Comparison of ENCODE assay signal across 15 mouse cellular contexts in the genomic region with DNA sequence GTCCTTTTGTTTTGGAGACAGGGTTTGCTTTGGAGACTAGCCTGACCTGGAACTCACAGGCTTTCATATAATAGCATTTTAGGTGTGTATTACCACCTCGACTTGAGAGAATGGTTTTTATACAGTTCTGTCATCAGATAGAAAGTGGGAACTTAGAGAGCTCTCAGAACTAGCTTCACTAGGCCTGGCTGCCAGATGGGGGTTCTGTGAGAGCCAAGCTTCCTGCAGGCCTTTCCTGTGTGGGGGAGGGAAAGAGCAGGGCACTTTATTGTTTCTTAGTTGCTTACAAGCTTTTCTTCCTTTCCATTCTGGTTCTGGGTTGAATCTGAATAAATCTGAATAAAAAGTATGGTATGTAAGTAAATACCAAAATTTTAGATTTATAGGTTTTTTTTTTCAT. TPM values are rescaled to one million over a fixed set of nuclear protein-coding genes. Genes with fewer than 3 reads are reported as not detected.
A peak's percentile ranks its signal among the peaks of the same experiment; 100 is the strongest.
DNase-seq lines count a peak whose midpoint lies in the region; ATAC-seq and TF ChIP-seq lines count a peak whose summit lies in the region.
"Had no signal": no experiment of that assay in that cellular context is flagged by ENCODE, and none has a peak within 500 bp of the region (broad histone marks: within the 10 kb centered on the region; RNA-seq: fewer than 3 reads in every experiment).

No protein-coding gene starts in this region.

- no peaks in the 10 kb centered on the region for H3K9me3 ChIP-seq in heart, embryonic 12.5 days (replicated peaks)
- no peaks in the 10 kb centered on the region for H3K9me3 ChIP-seq in liver, postnatal 0 days (ENCODE audit: low read length)
- H3K9me3 ChIP-seq in liver, embryonic 12.5 days (replicated peaks) = no peaks in the 10 kb centered on the region
- H3K9me3 ChIP-seq: embryonic facial prominence, embryonic 15.5 days; hindbrain, embryonic 13.5 days; limb, embryonic 15.5 days had no signal

- no peak overlapping the region for H3K4me3 ChIP-seq in heart, embryonic 12.5 days
- no peak overlapping the region for H3K4me3 ChIP-seq in liver, postnatal 0 days (ENCODE audit: low read depth, low read length)
- H3K4me3 ChIP-seq in liver, embryonic 12.5 days = no peak overlapping the region
- H3K4me3 ChIP-seq: embryonic facial prominence, embryonic 15.5 days; hindbrain, embryonic 13.5 days; limb, embryonic 15.5 days had no signal

- no peak for TF ChIP-seq EP300 in liver, postnatal 0 days (IDR thresholded peaks at IDR 0.05; ENCODE audit: low read depth)

- no peak overlapping the region for H3K4me2 ChIP-seq in heart, embryonic 12.5 days
- no peak overlapping the region for H3K4me2 ChIP-seq in liver, postnatal 0 days (ENCODE audit: low read depth, low read length)
- H3K4me2 ChIP-seq in liver, embryonic 12.5 days = no peak overlapping the region
- H3K4me2 ChIP-seq: embryonic facial prominence, embryonic 15.5 days; hindbrain, embryonic 13.5 days; limb, embryonic 15.5 days had no signal

- peaks cover 11% of the 10 kb centered on the region for H3K36me3 ChIP-seq in heart, embryonic 12.5 days
- H3K36me3 ChIP-seq in liver, postnatal 0 days (replicated peaks; ENCODE audit: insufficient read depth, low read length) = peaks cover 5% of the 10 kb centered on the region; the same call in 1 of the 2 replicates
- peaks cover 15% of the 10 kb centered on the region; the same call in 1 of the 2 replicates for H3K36me3 ChIP-seq in liver, embryonic 12.5 days

- H3K9ac ChIP-seq in heart, embryonic 12.5 days = no peak overlapping the region
- no peak overlapping the region for H3K9ac ChIP-seq in liver, postnatal 0 days (replicated peaks)
- H3K9ac ChIP-seq in liver, embryonic 12.5 days = no peak overlapping the region
- H3K9ac ChIP-seq: embryonic facial prominence, embryonic 15.5 days; hindbrain, embryonic 13.5 days; limb, embryonic 15.5 days had no signal

- WGBS in heart, embryonic 12.5 days = 26% methylated on average over 1 of the region's 1 CpGs
- WGBS in liver, postnatal 0 days (ENCODE audit: insufficient replicate concordance) = 38% methylated on average over 1 of the region's 1 CpGs
- 18% methylated on average over 1 of the region's 1 CpGs for WGBS in liver, embryonic 12.5 days (ENCODE audit: insufficient replicate concordance)

- no peak overlapping the region for H3K27ac ChIP-seq in heart, embryonic 12.5 days (ENCODE audit: poor library complexity, severe bottlenecking)
- 0 out of 2 replicates have a peak overlapping the region, but pooled peaks have one; percentile 12 for H3K27ac ChIP-seq in liver, postnatal 0 days (ENCODE audit: low read depth)
- H3K27ac ChIP-seq in liver, embryonic 12.5 days = no peak overlapping the region
- H3K27ac ChIP-seq: embryonic facial prominence, embryonic 15.5 days; hindbrain, embryonic 13.5 days; limb, embryonic 15.5 days had no signal

- no peaks in the 10 kb centered on the region for H3K27me3 ChIP-seq in heart, embryonic 12.5 days (replicated peaks)
- no peaks in the 10 kb centered on the region for H3K27me3 ChIP-seq in liver, postnatal 0 days (ENCODE audit: insufficient read depth, low read length)
- H3K27me3 ChIP-seq in liver, embryonic 12.5 days (replicated peaks) = no peaks in the 10 kb centered on the region
- H3K27me3 ChIP-seq: embryonic facial prominence, embryonic 15.5 days; hindbrain, embryonic 13.5 days; limb, embryonic 15.5 days had no signal

- ATAC-seq in heart, embryonic 12.5 days (ENCODE audit: insufficient number of reproducible peaks, low FRiP score) = no peak
- no peak for ATAC-seq in liver, postnatal 0 days
- ATAC-seq in liver, embryonic 12.5 days = no peak
- ATAC-seq: forebrain, embryonic 14.5 days had no signal

- no peaks in the 10 kb centered on the region for H3K4me1 ChIP-seq in heart, embryonic 12.5 days (replicated peaks)
- no peaks in the 10 kb centered on the region; the same call in 1 of the 2 replicates for H3K4me1 ChIP-seq in liver, postnatal 0 days (ENCODE audit: insufficient read depth)
- H3K4me1 ChIP-seq in liver, embryonic 12.5 days = peaks cover 19% of the 10 kb centered on the region

- peak; percentile 89 for DNase-seq in heart, adult 11 months
- DNase-seq in liver, postnatal 0 days = no peak
- peak; percentile 48 for DNase-seq in brain, adult 2 months (ENCODE audit: low read depth, low spot score)
- peak; percentile 20 for DNase-seq in heart, postnatal 4 days
- DNase-seq in gastrocnemius, postnatal 14 days = no peak
- DNase-seq in thymus, postnatal 0 days (ENCODE audit: low spot score) = no peak
- DNase-seq: cerebellum, adult 9-10 months; kidney, adult 11 months; thymus, postnatal 25 days had no signal

- TF ChIP-seq CTCF in liver, postnatal 0 days (IDR thresholded peaks at IDR 0.05; ENCODE audit: low read depth) = no peak

- intact Hi-C loops in gastrocnemius, postnatal 14 days (cut with DNase I; ENCODE audit: low total_unique reads) = no loop called here

RNA-seq across cellular contexts. Expression of a gene that starts 54.0 kb away (rescaled TPM):
- 24.8 and 25.4 TPM in 2 replicates for polyA plus RNA-seq in heart, embryonic 12.5 days (2016; fragmentation: Nextera tagmentation; extraction: Ambion mirVana)
- 26.6 and 26.7 TPM in 2 replicates for polyA plus RNA-seq in liver, postnatal 0 days (2015; fragmentation: Nextera tagmentation; extraction: Ambion mirVana)
- 22.2 and 26.9 TPM in 2 replicates for polyA plus RNA-seq in liver, embryonic 12.5 days (2016; fragmentation: Nextera tagmentation; extraction: Ambion mirVana)
- total RNA-seq in heart, postnatal 4 days (2021) = 10 to 100 TPM; 15.6 to 15.7 TPM
- 10 to 100 TPM in 1 of 2 experiments, 1 to 10 TPM in 1; 9.2 to 10.6 TPM for total RNA-seq in gastrocnemius, postnatal 14 days (2021)
- 49.7 and 54.7 TPM in 2 replicates for polyA plus RNA-seq in thymus, postnatal 0 days (2015; fragmentation: Nextera tagmentation; extraction: Ambion mirVana)

Comparison
In these comparisons a context has a peak if more than half of its experiments do, and no peak if none do; other contexts are left out.
1. DNase-seq: peak in heart, adult 11 months (single experiment), brain, adult 2 months (single experiment) and heart, postnatal 4 days (single experiment); none in liver, postnatal 0 days (single experiment), gastrocnemius, postnatal 14 days (single experiment) and thymus, postnatal 0 days (single experiment).